Mouse (Mus musculus) ZHBTc4 (cell line): ENCODE measurements around the gene Hdgfl2.
A peak's percentile ranks its signal among the peaks of the same experiment; 100 is the strongest.

Experiments used
- DNase-seq: peaks from one replicate; pipeline ENCODE4 v3.0.0-alpha.2; 2011; ENCODE audit warnings: low read depth, low spot score

Gene Hdgfl2

GRCm38 (mm10) chr17:56125276-56125630 is 45.8 kb downstream of the Hdgfl2 start:
- DNase-seq, result no peak

DNA sequence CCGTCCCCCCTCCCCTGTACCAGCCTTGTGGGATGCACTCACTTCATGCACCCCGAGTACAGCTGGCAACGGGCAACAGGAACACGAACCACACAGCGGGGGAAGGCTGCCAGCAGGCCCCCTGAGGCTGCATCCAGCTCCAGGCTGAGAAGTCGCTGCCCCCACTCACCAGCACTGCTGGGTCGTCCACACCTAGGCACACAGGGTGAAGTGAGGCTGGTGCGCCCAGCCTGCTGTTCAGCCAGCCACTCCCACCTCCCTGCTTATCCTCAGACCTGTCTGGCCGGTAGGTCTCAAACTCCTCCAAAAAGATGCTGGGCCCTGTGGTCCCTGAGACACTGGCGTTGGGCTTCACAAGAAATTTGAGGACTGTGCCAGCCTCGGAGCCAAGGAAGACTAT is 46.7 kb downstream of the Hdgfl2 start:
- no peak for DNase-seq

DNA sequence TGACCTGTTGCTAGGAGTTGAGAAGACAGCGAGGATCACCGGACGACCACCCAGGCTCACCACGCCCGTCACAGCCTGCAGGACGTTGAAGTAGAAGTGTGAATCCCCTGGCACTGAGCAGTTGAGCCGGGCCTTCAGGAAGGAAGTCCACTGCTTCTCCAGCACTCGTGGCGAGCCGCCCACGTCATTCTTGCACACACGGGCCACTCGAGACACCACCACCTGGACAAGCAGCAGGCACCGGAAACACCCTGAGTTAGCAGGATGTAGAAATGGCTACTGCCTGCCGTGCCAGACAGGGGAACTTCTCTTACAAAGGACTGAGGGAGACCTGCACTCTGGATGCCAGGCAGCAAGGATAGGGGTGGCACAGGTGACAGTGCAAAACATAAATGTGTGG is 48.8 kb downstream of the Hdgfl2 start:
- DNase-seq, result no peak

- peak; percentile 67 for DNase-seq
These were observed 51.7 kb downstream of the Hdgfl2 start for GRCm38 (mm10) chr17:56131136-56131535.

DNA sequence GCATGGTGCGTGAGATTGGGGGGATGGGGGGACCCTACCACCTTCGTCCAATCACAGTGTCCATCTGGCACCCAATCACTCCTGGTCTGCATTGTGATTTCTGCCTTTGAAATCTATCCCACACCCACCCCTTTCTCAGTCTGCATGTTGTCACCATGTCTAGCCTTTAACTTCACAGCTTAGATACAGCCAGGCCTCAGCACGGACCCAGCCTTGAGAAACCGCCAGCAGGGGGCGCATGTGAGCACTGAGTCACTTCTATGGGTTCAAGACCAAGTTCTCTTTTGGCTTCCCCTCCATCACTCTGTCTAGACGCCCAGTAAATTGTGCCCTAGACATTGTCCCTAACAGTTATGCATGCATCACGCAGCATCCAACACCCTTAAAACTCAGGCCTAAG is 52.4 kb downstream of the Hdgfl2 start:
- peak; percentile 87 for DNase-seq

- peak; percentile 64 for DNase-seq
These were observed 53.2 kb downstream of the Hdgfl2 start for GRCm38 (mm10) chr17:56132661-56133060.

GRCm38 (mm10) chr17:56133457-56134363 is 54.3 kb downstream of the Hdgfl2 start:
- no peak for DNase-seq

GRCm38 (mm10) chr17:56134463-56134971 is 55.1 kb downstream of the Hdgfl2 start:
- peak; percentile 68 for DNase-seq

- no peak for DNase-seq
These were observed 57.1 kb downstream of the Hdgfl2 start for GRCm38 (mm10) chr17:56136558-56136957.

GRCm38 (mm10) chr17:56137839-56138613 is 58.6 kb downstream of the Hdgfl2 start:
- peak; percentile 47 for DNase-seq

DNA sequence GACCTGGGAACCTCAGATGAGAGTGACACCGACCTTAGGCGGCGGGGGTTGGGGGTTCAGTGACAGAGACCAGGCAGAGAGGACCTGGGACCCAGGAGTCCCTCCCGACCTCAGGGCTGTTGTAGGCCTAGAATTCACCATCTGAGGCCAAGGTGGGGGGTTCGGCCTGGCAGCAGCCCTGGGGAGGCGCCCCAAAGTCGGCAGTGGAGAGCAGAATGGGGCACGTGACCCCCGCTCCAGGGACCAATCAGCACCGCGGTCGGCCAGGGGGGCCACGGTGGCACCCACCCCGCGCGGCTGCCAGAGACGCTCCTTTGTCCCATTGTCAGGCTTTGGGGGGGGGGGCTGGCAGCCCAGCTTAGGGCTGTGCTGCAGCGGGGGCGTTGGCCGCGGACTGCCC is 59.9 kb downstream of the Hdgfl2 start:
- DNase-seq, result no peak

GRCm38 (mm10) chr17:56139858-56140595 is 60.6 kb downstream of the Hdgfl2 start, which contains the start of gene Sema6b:
TSS of gene Sema6b (minus strand) at chr17:56140343.
- DNase-seq, result peak; percentile 67

DNA sequence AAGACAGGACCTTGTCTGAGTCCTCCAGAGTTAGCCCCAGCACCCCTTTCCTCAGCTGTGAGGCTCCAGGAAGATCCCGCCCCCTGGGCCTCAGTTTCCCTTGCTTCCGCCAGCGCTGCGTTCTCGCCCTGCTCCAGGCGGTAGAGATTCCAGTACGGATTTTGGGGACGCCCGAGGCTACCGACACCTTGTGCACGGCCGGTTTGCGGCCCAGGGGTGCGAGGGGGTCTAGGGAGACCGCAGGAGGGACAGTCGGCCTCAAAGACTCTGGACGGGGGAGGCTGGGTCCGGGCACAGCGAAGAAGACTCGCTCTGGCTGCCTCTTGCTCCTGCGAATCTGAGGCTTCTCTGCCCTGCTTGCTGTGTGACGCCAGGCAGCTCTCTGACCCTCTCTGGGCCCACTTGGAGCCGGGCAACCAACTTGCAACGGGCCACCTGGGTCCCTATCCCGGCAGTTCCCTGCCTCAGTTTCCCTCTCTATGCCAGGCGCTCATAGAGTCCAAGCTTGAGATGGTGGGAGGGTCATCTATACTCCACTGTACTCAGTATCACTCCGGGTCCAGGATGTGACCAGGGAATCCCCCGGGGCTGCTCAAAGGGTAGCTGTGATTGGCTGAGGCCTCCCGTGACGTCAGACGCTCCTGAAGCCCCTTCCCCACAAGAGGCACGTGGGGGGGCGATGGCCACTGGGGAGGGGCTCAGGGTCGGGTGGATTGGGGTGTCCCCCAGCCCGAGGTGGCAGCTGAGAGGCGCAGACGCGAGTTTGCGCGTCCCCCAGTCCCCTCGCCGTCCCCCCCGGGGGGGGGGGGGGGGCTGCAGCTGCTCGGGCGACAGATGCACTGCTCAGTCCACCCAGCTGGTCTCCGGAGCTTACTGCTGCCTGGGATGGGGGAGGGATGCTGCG is 62.5 kb downstream of the Hdgfl2 start:
- DNase-seq, result peak; percentile 45

- DNase-seq, result no peak
These were observed 65.1 kb downstream of the Hdgfl2 start for GRCm38 (mm10) chr17:56144546-56144945.

DNA sequence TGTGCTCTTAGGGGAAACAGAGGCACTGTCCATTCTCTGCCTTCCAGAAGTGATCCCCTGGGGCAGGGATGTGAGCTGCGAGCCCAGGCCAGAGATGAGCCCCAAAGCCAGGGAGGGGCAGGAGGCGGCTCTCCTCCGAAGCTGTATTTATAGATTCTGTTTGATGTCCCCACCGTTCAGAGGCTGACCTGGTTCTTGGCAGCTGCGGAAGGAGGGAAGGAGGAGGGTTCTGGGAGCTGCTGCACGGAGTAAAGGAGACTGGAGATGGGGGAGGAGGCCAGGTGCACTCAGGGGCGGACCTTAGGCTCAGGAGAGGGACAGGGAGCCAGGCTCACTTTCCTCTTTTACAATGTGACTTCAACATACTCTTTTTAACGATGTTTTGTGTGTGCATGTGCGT is 66.7 kb downstream of the Hdgfl2 start:
- no peak for DNase-seq

- DNase-seq, result no peak
These were observed 68.0 kb downstream of the Hdgfl2 start for GRCm38 (mm10) chr17:56147420-56147819.

DNA sequence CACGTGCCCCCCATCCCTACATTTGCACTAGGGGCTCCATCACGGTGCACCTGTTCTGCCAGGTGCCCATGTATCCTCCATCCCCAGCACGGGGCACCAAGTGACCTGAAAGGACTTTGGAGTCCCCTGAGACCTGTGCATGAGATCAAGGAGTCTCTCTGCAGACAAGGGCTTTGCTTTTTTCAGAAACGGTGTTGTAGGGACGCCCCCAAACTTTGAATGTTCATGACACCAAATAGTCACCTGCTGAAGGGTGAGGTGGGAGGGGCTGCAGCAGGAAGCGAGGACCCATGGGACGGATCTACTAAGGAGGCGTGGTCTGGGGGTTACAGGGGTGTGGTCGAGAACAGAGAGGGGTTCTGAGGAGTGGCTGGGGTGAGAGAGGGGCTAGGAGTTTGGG is 68.8 kb downstream of the Hdgfl2 start:
- no peak for DNase-seq

DNA sequence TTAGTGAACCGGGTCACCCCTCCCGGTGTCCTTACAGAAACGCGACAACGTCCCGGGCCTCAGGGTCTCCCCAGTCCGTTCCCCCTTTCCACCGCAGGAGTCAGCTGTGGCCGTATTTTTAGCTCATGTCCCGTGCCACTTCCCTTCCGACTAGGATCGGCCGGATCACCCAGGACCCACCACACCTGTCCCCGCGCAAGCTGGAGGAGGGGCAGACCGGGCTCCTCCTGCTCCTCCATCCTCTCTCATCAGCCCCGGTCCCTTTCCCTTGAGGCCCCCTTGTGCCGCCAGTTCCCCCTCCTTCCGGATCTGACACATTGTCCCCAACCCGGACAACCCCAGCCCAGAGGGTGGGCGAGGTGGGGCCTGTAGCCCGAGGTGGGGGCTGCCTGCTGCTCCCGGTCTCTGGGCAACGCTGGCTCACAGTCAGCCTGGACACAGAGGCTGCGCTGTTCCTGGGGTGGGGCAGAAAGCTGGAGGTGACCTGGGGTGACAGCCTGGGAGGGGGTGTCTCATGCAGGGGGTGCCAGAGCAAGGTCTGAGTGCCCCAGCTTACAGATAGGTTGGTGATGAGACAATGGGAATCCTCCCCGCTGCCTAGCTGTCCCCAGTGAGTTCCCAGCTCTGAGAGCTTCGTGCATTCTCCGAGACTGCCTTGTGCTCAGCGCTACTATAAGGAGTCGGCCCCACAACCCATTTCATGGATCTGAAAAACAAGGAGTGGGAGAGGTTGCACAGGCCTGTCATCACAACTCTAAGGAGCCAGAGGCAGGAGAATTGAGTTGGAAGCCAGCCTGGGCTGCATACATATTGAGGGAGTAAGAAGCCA is 69.6 kb downstream of the Hdgfl2 start:
- DNase-seq, result no peak

- no peak for DNase-seq
These were observed 70.5 kb downstream of the Hdgfl2 start for GRCm38 (mm10) chr17:56149897-56150296.
